Comparison of ENCODE assay signal across 8 mouse cellular contexts in genomic region chr4:108833828-108834114, GRCm38 (mm10). TPM values are rescaled to one million over a fixed set of nuclear protein-coding genes. Genes with fewer than 3 reads are reported as not detected.
DNase-seq lines count a peak whose midpoint lies in the region; ATAC-seq and TF ChIP-seq lines count a peak whose summit lies in the region.

No protein-coding gene starts in this region.

- no peak for ATAC-seq in heart, embryonic 13.5 days (ENCODE audit: extremely low read depth, insufficient number of reproducible peaks, low FRiP score, low TSS enrichment)
- no peak for ATAC-seq in hindbrain, embryonic 14.5 days (ENCODE audit: low FRiP score)
- no peak for ATAC-seq in midbrain, embryonic 12.5 days (ENCODE audit: low FRiP score, low read depth)

- intact Hi-C loops in heart, postnatal 10 days (cut with DNase I): no loop called here

- H3K36me3 ChIP-seq in heart, embryonic 13.5 days: peaks cover 16% of the 10 kb centered on the region
- H3K36me3 ChIP-seq in hindbrain, embryonic 14.5 days (replicated peaks; ENCODE audit: control insufficient read depth, insufficient read depth): peaks cover 16% of the 10 kb centered on the region
- peaks cover 11% of the 10 kb centered on the region for H3K36me3 ChIP-seq in midbrain, embryonic 12.5 days

- WGBS in heart, embryonic 13.5 days: under 1% methylated on average over 6 of the region's 6 CpGs
- under 1% methylated on average over 6 of the region's 6 CpGs for WGBS in bone marrow, adult 2 months
- WGBS in hindbrain, embryonic 14.5 days: 0% methylated on average over 6 of the region's 6 CpGs
- WGBS in midbrain, embryonic 12.5 days: 0% methylated on average over 6 of the region's 6 CpGs

- H3K4me3 ChIP-seq in heart, embryonic 13.5 days: peak overlapping the region; percentile 96
- peak overlapping the region; percentile 83 for H3K4me3 ChIP-seq in bone marrow, adult 2 months (replicated peaks; ENCODE audit: control insufficient read depth, low read depth, low read length)
- peak overlapping the region; percentile 92 for H3K4me3 ChIP-seq in hindbrain, embryonic 14.5 days (replicated peaks; ENCODE audit: low read length)
- peak overlapping the region; percentile 94 for H3K4me3 ChIP-seq in midbrain, embryonic 12.5 days

- no peak for TF ChIP-seq POLR2A in bone marrow, adult 2 months (IDR thresholded peaks at IDR 0.05; ENCODE audit: borderline replicate concordance, control insufficient read depth, low read depth, low read length)

- peak overlapping the region; percentile 74 for H3K4me2 ChIP-seq in heart, embryonic 13.5 days
- H3K4me2 ChIP-seq in hindbrain, embryonic 14.5 days (replicated peaks): peak overlapping the region; percentile 89
- H3K4me2 ChIP-seq in midbrain, embryonic 12.5 days (replicated peaks): peak overlapping the region; percentile 82

- no peak for DNase-seq in heart, postnatal 10 days
- DNase-seq in hindbrain, embryonic 14.5 days (ENCODE audit: low spot score): no peak
- no peak for DNase-seq in urinary bladder, postnatal 25 days (ENCODE audit: low spot score)
- no peak for DNase-seq in kidney, postnatal 25 days
- no peak for DNase-seq in kidney, adult 9 months

- peak overlapping the region; percentile 98 for H3K27ac ChIP-seq in heart, embryonic 13.5 days (replicated peaks)
- peak overlapping the region; percentile 87 for H3K27ac ChIP-seq in bone marrow, adult 2 months (ENCODE audit: control insufficient read depth, insufficient read depth, low read depth, low read length, poor library complexity)
- peak overlapping the region; percentile 95 for H3K27ac ChIP-seq in hindbrain, embryonic 14.5 days
- peak overlapping the region; percentile 99 for H3K27ac ChIP-seq in midbrain, embryonic 12.5 days (replicated peaks)

- H3K9me3 ChIP-seq in heart, embryonic 13.5 days: no peaks in the 10 kb centered on the region
- no peaks in the 10 kb centered on the region for H3K9me3 ChIP-seq in hindbrain, embryonic 14.5 days (ENCODE audit: control insufficient read depth, low read length)
- H3K9me3 ChIP-seq in midbrain, embryonic 12.5 days: no peaks in the 10 kb centered on the region

- peaks cover 53% of the 10 kb centered on the region for H3K4me1 ChIP-seq in heart, embryonic 13.5 days
- H3K4me1 ChIP-seq in bone marrow, adult 2 months (ENCODE audit: control insufficient read depth, insufficient read depth, low read length): no peaks in the 10 kb centered on the region
- peaks cover 37% of the 10 kb centered on the region for H3K4me1 ChIP-seq in hindbrain, embryonic 14.5 days (replicated peaks; ENCODE audit: control insufficient read depth, insufficient read depth, low read length)
- H3K4me1 ChIP-seq in midbrain, embryonic 12.5 days: peaks cover 33% of the 10 kb centered on the region

- no peak for TF ChIP-seq CTCF in bone marrow, adult 2 months (IDR thresholded peaks at IDR 0.05; ENCODE audit: control insufficient read depth, insufficient read depth, low read length)

- no peaks in the 10 kb centered on the region for H3K27me3 ChIP-seq in heart, embryonic 13.5 days (replicated peaks)
- H3K27me3 ChIP-seq in hindbrain, embryonic 14.5 days (ENCODE audit: control insufficient read depth, insufficient read depth, low read length): no peaks in the 10 kb centered on the region
- no peaks in the 10 kb centered on the region for H3K27me3 ChIP-seq in midbrain, embryonic 12.5 days

- peak overlapping the region; percentile 97 for H3K9ac ChIP-seq in heart, embryonic 13.5 days
- H3K9ac ChIP-seq in hindbrain, embryonic 14.5 days: peak overlapping the region; percentile 98
- H3K9ac ChIP-seq in midbrain, embryonic 12.5 days (replicated peaks): peak overlapping the region; percentile 99

RNA-seq across cellular contexts. Expression of gene Btf3l4, which starts 0.4 kb away (rescaled TPM):
- 163 and 171 TPM in 2 replicates for polyA plus RNA-seq in heart, embryonic 13.5 days (2015; fragmentation: Nextera tagmentation; extraction: Ambion mirVana)
- 100 to 1,000 TPM; 105 to 108 TPM for total RNA-seq in heart, postnatal 10 days (2021)
- 23.5 and 29.2 TPM in 2 replicates for polyA plus RNA-seq in bone marrow, adult 2 months (2011; ENCODE audit: insufficient read depth, insufficient read length, low replicate concordance, missing spikeins)
- 187 and 191 TPM in 2 replicates for polyA plus RNA-seq in hindbrain, embryonic 14.5 days (2014; fragmentation: Nextera tagmentation; extraction: Ambion mirVana)
- 238 and 256 TPM in 2 replicates for polyA plus RNA-seq in midbrain, embryonic 12.5 days (2016; fragmentation: Nextera tagmentation; extraction: Ambion mirVana)

RNA-seq across cellular contexts. Expression of gene Txndc12, which starts 0.6 kb away (rescaled TPM):
- 121 and 130 TPM in 2 replicates for polyA plus RNA-seq in heart, embryonic 13.5 days (2015; fragmentation: Nextera tagmentation; extraction: Ambion mirVana)
- 10 to 100 TPM; 52.4 to 60.3 TPM for total RNA-seq in heart, postnatal 10 days (2021)
- polyA plus RNA-seq in bone marrow, adult 2 months (2011; ENCODE audit: insufficient read depth, insufficient read length, low replicate concordance, missing spikeins): 12.5 and 16.3 TPM in 2 replicates
- polyA plus RNA-seq in hindbrain, embryonic 14.5 days (2014; fragmentation: Nextera tagmentation; extraction: Ambion mirVana): 73.6 and 77.4 TPM in 2 replicates
- polyA plus RNA-seq in midbrain, embryonic 12.5 days (2016; fragmentation: Nextera tagmentation; extraction: Ambion mirVana): 99.0 and 105 TPM in 2 replicates

RNA-seq across cellular contexts. Expression of gene Kti12, which starts 13.8 kb away (rescaled TPM):
- polyA plus RNA-seq in heart, embryonic 13.5 days (2015; fragmentation: Nextera tagmentation; extraction: Ambion mirVana): 24.6 and 27.6 TPM in 2 replicates
- 10 to 100 TPM; 18.6 to 19.8 TPM for total RNA-seq in heart, postnatal 10 days (2021)
- polyA plus RNA-seq in bone marrow, adult 2 months (2011; ENCODE audit: insufficient read depth, insufficient read length, low replicate concordance, missing spikeins): 12.1 and 17.1 TPM in 2 replicates
- 25.5 and 25.9 TPM in 2 replicates for polyA plus RNA-seq in hindbrain, embryonic 14.5 days (2014; fragmentation: Nextera tagmentation; extraction: Ambion mirVana)
- polyA plus RNA-seq in midbrain, embryonic 12.5 days (2016; fragmentation: Nextera tagmentation; extraction: Ambion mirVana): 36.6 and 44.3 TPM in 2 replicates

RNA-seq across cellular contexts. Expression of gene A730015C16Rik, which starts 14.6 kb away (rescaled TPM):
- 0.83 and 1.4 TPM in 2 replicates for polyA plus RNA-seq in heart, embryonic 13.5 days (2015; fragmentation: Nextera tagmentation; extraction: Ambion mirVana)
- not detected for total RNA-seq in heart, postnatal 10 days (2021)
- polyA plus RNA-seq in bone marrow, adult 2 months (2011; ENCODE audit: insufficient read depth, insufficient read length, low replicate concordance, missing spikeins): not detected in 2 replicates
- 0.87 and 1.2 TPM in 2 replicates for polyA plus RNA-seq in hindbrain, embryonic 14.5 days (2014; fragmentation: Nextera tagmentation; extraction: Ambion mirVana)
- 2.3 and 2.4 TPM in 2 replicates for polyA plus RNA-seq in midbrain, embryonic 12.5 days (2016; fragmentation: Nextera tagmentation; extraction: Ambion mirVana)

RNA-seq across cellular contexts. Expression of gene Rab3b, which starts 45.1 kb away (rescaled TPM):
- polyA plus RNA-seq in heart, embryonic 13.5 days (2015; fragmentation: Nextera tagmentation; extraction: Ambion mirVana): 6.7 TPM in 2 replicates
- total RNA-seq in heart, postnatal 10 days (2021): 1 to 10 TPM in 1 of 2 experiments, under 1 TPM in 1; 0.50 to 1.2 TPM
- 1.8 TPM in 1 of 2 replicates, not detected in the other for polyA plus RNA-seq in bone marrow, adult 2 months (2011; ENCODE audit: insufficient read depth, insufficient read length, low replicate concordance, missing spikeins)
- polyA plus RNA-seq in hindbrain, embryonic 14.5 days (2014; fragmentation: Nextera tagmentation; extraction: Ambion mirVana): 187 and 200 TPM in 2 replicates
- polyA plus RNA-seq in midbrain, embryonic 12.5 days (2016; fragmentation: Nextera tagmentation; extraction: Ambion mirVana): 29.5 and 32.0 TPM in 2 replicates
